Mouse (Mus musculus) spleen, postnatal 4 days (tissue): ENCODE data around the gene Entpd7.

ENCODE experiments used
- DNase-seq, 2 experiments: peaks; one replicate each; pipeline ENCODE4 v3.0.0; 2022; ENCODE audit warnings: low spot score in 2 of 2

Gene Entpd7

DNA sequence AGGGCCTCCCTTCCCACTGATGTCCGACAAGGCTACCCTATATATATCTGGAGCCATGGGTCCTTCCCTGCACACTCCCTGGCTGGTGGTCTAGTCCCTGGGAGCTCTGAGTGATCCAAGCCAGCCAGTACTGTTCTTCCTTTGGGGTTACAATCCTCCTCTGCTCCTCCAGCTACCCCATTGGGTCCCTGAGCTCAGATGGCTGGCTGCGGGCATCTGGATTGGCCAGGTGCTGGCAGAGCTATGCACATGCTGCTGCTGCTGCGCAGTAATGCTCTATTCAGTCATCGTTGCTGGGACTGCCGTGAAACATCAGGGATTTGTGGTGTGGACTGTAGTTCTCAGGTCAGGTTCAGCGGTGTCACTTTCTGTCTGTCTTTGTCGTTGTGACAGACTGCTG is 35.3 kb downstream of the Entpd7 start:
- DNase-seq, result no peak

DNA sequence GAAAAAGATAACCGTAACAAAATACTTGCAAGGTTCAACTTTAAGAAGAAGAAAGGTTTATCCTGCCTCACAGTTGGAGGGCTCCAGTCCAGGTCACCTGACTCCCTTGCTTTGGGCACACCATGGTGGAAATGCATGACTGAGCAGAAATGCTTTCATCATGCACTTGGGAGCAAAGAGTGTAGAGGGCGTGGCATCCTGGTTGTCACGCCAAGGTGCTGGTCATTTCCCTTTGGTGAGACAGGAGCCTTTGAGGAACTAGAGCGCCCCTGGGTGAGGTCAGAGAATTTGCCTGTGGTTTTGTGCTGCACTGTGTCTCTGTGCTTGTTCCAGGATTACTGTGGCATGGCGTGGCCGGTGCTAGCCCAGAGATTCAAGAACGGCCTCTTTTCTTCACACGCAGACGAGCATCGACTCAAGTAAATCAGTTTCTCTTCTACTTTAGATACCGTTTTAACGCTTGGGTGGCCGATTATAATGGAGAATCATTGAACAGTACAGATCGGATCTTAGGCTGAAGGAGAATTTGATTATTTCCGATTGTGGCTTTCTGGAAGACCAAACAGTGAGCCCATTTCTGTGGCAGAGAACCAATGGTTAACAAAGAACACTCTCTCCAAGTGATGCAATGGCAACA is 37.2 kb downstream of the Entpd7 start:
- DNase-seq, result peak in 1 of 2 experiments; percentile 32

DNA sequence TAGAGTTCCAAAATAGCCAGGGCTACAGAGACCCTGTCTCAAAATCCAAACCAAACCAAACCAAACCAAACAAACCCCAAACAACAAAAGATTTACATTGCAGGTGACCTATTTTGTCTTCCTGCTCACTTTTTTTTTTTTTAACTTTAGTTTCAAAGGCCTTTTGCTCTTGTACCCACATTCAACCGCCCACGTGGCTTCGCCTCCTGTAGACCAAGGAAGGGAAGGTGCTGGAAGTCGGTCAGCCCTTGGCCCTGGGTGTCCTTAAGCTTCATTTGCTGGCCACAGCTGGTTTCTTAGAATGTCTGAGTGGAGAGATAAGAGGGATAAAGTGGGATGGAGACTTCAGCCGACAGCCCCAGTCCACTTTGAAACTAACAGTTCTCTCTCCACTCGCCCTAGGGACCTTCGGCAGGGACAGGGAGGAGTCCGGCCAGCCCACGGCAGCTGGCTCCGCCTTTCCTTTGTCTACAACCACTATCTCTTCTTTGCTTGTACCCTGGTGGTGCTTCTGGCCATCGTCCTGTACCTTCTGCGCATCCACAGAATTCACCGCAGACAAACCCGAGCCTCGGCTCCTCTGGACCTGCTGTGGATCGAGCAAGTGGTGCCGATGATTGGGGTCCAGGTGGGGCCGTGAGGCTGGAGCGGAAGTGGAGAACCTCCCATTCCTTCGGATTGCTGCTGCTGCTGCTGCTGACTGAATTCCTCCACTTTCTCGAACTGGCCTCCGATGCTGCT is 40.0 kb downstream of the Entpd7 start:
- no peak for DNase-seq

DNA sequence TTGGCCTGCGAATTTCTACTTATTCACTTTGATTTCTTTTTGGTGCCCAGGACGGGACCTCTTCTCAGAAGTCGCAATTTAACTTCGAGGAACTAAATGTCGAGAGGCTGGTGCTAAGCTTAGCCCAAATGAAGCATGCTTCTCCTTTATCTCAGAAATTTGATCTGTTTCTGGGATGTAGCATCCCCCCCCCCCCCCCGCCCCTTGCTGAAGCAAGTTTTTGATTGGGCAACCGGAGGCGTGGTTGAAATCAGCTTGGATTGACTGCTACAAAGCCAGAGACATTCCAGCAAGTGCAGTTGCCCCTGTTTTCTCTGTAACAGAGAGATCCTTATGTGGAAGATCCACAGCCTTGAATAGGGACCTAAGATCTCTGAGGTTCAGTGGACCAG is 40.6 kb downstream of the Entpd7 start:
- no peak for DNase-seq

DNA sequence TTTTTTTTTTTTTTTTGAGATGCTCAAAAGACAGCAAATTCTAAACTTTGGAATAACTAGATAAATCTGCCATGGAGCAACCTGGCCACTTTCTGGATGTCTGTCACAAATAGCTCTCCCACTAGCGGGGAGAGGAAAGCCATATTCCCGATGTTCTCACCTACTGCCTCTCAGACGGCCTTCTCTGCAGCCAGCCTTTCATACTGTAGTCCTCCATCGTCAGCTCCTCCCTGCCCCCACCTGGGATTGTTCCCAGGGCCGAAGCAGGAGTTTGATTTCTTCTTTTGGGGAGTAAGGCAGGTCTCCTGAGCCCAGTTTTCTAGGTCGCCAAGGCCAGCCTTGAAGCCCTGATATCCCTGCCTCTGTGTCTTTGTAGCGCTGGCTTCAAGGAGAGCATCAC is 41.7 kb downstream of the Entpd7 start:
- no peak for DNase-seq

DNA sequence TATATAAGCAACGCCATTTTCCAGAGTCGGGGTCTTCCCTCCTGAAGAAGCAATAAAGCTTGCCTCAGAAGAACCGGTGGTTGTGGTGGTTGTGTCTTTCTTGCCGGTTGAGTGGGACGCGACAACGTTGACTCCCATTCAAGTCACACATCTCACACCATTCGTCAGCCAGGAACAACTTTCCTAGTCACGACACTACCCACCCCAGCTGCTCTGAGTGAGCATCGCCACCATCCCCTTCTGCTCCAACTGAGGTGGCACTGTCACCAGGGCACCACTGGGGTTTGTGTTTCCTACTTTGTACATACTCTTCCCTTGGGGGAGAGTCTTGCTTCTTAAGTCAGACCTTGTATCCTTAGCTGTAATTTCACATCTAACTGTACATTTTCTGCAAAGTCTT is 48.9 kb downstream of the Entpd7 start:
- DNase-seq, result no peak

DNA sequence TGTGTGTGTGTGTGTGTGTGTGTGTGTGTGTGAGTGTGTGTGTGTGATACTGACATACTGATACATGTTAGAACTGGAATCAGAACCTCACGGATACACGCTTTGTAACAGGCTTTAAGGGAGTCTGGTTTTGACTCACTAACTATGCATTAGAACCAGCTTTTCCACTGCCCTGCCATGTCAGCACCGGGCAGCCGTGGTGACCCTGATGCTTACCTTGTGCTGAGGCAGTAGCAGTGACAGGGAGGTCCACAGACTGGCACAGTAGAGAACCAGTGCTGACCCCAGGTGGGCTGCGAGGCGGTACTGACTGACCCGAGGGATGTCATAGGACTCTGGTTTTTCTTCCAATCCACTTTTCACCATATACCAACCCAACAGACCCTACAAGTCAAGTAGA is 53.9 kb downstream of the Entpd7 start:
- DNase-seq, result no peak

DNA sequence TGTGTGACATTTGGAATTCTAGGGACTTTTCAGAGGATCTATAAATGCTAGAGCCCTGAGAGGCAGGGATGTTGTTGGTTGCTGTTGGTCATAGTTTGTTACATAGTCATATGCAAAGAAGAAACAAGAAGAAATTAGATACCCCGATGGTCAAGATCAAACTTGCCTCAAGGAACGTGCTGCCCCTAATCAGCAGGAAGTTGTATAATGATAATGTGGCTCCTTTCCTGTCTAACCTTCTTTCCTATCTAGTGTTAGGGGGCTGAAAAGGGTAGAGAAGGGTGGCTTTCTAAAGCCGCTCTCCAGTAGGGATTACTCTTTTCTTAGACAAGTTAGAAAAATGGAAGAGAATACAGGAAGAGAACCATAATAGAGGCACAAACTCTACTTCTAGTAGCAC is 56.3 kb downstream of the Entpd7 start:
- DNase-seq, result no peak

DNA sequence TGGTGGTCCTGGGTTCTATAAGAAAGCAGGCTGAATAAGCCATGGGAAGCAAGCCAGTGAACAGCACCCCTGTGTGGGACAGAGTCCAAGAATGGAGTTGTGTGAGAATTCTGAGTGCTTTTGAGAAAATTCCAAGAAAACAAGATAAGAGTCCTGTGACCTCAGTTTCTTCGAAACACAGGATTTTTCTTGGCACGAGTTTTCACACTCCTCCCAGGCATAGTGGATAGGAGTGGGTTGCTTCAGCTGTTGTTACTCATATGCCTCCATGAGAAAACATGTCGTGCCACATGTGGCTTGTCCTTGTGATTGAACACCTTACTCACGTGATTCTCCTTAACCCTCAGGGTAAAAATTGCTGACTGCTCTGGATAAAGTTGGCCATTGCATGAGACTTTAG is 58.4 kb downstream of the Entpd7 start:
- no peak for DNase-seq

DNA sequence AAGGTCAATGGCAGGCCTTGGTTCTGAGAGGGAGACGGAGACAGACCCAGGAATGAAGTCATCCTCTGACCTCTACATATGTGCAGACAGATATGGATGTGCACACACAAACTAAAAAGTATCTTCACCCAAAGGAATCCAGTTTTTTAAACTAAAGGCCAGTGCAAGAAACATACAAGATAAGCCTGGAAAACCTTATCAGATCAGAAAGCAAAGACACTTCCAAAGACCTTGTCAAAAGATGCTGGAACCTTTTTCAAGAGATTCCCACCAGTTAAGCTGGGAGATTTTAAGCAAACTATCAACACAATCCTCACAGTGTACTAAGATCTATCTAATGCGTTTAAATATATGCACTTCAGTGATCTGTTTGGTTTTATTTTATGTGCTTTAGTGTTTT is 60.5 kb downstream of the Entpd7 start:
- no peak for DNase-seq

DNA sequence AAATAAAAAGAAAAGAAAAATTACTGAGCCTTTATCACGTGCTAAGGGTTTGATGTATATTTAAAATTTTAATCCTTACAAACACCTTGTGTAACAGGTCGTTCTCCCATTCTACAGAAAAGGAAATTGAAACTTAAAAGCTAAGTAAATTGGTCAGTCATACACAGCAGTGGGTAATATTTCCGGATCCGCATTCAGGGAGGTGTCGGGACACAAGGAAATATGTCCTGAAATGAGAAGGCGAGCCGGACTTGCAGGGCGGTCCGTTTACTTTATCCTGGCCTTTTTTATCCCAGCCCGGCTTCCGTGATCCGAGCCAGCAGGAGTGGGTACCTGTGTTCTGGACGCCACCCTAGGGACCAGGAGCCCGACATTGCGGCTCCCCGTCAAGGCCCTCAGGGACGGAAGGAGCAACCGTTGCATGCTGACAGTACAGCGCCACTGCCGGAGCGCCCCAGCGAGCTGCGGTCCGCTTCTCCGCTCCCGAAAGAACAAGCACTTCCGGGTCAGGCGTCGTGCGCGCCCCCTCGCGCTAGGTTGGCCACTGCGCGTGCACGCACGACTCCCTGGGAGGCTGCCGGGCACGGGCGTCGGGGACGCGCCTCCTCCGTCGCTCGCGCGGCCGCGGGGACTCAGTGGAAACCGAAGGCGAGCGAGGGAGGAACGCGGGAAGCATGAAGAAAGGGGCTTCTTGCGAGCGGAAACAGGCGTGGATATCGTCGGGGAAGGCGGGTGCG is 63.2 kb downstream of the Entpd7 start, which contains the start of the genes Cutc and Cox15:
Cutc (plus strand) TSS at position 508 of the 737 bp plus-strand sequence.
Cox15 (minus strand) TSS at position 512 of the 737 bp plus-strand sequence.
- DNase-seq, result peak; percentile 96 to 98

DNA sequence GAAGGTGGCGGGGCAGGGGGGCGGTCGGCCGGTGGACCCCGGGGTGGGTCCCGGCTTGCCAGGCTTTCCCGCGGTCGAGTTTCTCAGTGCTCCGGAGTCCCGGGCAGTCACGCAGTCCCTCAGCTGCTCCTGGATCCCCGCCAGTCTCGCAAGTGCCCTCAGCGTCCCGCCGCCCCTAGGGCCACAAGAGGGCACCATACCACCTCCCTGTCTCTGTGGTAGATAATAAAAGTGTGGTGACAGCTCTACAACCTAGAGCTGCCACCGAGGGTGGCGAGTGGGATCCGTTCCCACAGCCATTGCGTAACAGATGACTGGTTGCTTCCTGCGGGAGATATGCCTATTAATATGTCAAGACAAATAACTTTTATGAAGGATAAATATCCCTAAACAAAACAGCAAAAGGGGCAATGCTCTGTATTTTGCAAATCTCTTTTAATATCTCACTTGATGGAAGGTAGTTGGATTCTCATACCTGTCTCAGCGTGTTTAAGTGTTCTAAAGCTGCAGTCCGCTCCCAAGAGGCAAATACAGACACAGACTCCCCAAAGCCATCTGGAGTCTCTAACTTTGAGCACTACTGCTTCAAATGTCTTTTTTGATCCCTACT is 63.9 kb downstream of the Entpd7 start:
- peak; percentile 90 to 95 for DNase-seq

DNA sequence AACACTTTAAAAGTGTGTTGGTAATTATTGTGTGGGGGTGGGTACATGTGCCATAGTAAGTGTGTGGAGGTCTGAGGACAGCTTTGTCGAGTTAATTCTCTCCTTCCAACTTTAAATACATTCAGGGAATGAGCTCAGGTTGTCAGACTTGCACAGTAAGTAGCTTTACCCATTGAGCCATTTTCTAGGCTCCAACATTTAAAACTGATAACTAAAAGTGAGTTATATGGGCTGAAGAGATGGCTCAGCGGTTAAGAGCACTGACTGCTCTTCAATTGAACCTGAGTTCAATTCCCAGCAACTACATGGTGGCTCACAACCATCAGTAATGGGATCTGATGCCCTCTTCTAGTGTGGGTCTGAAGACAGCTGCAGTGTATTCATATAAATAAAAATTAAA is 64.8 kb downstream of the Entpd7 start:
- DNase-seq, result no peak

DNA sequence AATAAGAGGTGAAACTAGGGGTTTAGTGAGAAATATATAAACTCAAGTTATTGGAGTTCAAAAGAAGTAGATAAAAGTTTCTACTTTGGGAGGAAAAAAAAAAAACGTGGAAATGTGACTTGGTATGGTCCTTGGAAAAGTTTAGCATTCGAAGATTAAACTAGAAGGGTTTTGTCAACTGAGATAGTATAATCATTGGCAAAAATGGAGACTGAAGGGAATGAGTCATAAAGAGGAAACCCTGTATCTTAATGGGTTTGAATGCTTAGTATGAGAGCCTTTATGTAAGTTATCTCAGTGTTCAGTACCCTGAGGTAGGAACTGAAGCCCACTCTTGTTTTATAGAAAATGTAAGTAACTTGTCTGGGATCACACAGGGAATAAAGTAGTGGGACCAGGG is 65.4 kb downstream of the Entpd7 start:
- no peak for DNase-seq

DNA sequence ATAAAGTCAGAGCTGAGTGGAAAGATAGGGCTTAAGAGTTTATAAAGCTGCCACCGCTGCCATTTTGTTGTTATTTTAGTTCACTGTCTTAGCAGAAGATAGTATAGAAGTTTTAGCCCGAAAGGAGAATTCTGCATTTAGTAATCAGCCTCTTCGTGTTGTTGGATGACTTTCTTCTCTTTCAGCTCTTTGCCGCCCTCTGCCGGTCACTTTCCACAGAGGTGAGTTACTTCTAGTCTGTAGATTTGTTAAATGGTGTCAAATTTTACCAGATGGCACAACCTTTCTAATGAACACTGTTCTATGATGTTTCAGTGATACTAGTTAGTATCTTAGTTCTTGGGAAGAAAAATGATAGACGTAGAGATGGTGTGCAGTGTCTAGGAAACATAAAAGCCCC is 71.0 kb downstream of the Entpd7 start:
- peak; percentile 73 to 90 for DNase-seq

DNA sequence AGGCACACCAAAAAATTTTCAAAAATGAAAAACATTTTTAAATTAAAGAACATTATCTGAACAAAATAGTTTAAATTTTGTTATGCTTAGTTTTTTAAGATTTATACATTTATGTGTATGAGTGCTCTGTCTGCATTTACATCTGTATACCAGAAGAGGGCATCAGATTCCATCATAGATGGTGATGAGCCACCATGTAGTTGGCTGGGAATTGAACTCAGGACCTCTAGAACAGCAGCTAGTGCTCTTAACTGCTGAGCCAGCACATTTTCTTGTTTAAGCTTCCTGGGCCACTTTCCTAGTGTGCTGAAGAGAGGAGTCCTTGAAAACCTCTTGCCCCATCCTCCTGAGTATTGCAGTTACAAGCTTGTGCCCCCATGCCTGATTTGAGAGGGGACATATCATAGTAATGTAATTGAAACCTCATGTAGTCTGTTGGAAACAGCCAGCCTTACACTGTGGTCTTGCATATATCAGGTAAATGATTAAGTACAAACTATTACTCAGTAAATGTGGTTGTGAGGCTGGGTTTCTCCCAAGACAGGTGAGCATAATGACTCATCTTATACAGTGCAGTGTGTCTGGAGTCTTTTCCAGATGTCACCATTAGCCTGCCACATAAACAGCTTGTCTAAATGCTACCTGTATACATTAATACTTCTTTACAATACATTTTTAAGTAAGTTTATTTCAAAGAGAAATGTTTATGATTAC is 72.2 kb downstream of the Entpd7 start:
- no peak for DNase-seq

DNA sequence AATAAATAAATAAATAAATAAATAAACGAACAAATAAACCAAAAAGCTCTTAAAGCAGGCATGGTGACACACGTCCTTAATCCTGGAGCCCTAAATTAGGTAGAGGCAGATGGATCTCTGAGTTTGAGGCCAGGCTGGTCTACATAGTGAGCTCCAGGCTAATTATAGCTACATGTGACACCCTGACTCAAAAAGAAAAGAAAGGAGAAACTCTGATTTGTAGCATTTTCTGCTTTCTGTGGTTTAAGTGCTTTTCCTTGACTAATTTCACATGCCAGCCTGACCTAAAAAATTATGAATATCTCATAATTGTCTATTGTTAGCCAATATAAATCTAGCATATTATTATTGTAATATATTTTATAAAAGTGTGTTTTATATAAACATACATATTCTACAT is 72.9 kb downstream of the Entpd7 start:
- no peak for DNase-seq

DNA sequence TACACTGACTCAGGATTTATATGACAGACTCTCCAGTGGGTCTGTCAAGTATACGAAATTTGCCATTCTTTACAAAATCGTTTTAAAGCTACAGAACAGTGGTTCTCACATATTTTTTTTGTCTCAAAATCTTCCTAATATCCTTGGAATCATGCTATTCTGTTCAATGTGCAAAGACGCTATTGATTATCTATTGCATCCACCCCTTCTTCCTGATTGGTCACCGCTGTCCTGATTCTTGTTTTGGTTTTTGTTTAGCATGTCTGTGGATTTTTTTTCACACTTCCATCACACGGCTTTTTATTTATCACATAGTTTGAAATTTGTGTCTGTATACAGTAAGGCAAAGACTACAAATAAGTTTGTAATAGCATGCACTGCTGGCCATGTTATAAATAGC is 77.0 kb downstream of the Entpd7 start:
- no peak for DNase-seq

DNA sequence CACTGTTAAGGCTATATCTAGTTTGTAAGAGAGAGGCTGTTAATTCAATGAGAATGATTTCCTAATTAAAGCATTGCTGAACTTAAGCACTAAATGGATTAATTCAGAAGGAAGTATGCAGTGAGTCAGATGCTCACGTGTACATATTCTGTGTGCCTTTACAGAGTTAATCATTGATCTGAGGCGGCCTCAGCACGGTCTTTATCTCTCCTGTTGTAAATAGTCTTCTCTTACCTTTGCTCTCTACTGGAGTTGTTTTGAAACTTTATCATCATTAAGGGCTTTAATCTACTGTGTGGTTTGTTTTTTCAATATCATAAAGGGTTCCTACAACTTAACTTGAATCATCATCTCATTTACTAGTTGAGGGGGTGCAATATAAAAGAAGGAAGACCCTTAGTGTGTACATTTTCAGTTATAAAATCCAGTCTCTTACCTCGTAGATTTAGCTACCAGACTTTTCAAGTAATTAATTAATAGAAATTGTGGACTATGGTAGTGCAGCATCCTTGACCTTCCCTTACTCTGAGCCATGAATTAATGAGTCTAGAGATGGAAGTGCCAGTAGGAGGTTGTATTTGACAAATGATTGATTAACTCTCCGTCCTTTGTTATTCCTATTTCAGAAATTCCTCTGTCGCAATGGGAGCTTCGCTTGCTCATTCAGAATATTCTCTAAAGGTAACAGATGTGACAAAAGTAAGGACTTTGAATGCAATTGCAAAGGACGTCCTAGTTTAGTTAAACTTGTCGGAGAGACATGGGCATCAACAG is 78.3 kb downstream of the Entpd7 start:
- DNase-seq, result no peak

DNA sequence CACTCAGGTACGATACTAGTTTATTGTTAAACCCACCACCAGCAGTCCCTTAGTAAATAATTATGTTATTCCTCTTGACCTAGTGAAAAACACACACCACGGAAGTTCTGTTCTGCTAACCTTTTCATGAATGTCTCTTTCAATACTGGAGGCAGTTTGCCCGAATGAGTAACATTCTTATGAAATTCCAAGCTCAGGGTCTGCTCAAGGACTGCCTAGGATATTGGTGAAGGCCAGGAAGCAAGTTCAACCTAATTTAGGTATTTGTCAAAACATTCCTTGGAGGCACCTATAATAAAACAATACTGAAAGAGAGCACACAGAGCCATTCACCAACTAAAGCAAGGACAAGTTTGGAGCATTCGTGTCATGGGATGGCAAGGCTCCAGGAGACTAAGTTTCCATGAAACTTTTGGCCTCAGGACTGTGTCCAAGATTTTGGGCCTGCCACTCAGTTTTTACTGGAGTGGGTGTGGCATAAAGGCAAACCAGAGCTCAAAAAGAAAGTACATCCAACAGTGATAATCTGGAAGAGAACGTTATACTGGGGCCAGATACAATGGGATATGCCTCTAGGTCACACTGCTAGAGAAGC is 80.0 kb downstream of the Entpd7 start:
- DNase-seq, result no peak

DNA sequence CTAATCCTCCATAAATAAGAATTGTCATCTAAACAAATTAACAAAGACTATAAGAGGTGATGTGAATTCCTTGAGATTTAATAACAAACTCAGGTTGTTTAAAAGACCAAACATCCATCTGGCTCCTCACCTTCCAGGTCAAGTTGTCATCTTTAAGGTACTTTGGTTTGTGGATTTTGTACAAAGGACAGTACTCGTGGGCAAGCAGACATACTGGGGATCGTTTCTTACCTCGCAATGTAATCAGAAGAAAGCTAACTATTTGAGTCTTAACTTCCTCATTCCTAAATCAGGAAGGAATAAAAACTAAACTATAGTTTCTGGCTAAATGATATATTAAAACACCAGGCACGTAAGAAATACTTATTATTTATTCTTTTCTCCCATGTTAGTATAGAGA is 81.1 kb downstream of the Entpd7 start:
- no peak for DNase-seq
